ENCODE assay signal across 11 mouse cellular contexts in genomic region chr11:120312069-120312468, GRCm38 (mm10). TPM values are rescaled to one million over a fixed set of nuclear protein-coding genes. Genes with fewer than 3 reads are reported as not detected.
DNase-seq lines count a peak whose midpoint lies in the region; ATAC-seq and TF ChIP-seq lines count a peak whose summit lies in the region.
"Had no signal": no experiment of that assay in that cellular context is flagged by ENCODE, and none has a peak within 500 bp of the region (broad histone marks: within the 10 kb centered on the region; RNA-seq: fewer than 3 reads in every experiment).

No protein-coding gene starts in this region.

- no peaks in the 10 kb centered on the region for H3K27me3 ChIP-seq in heart, embryonic 13.5 days (replicated peaks)
- H3K27me3 ChIP-seq in limb, embryonic 13.5 days = 0 out of 2 replicates have a peak, but pooled peaks cover under 1% of the 10 kb centered on the region
- no peaks in the 10 kb centered on the region for H3K27me3 ChIP-seq in stomach, postnatal 0 days (ENCODE audit: control insufficient read depth, insufficient read depth, low read length)

- peak overlapping the region; percentile 95 for H3K27ac ChIP-seq in heart, embryonic 13.5 days (replicated peaks)
- no peak overlapping the region; the same call in 1 of the 2 replicates for H3K27ac ChIP-seq in limb, embryonic 13.5 days
- no peak overlapping the region for H3K27ac ChIP-seq in stomach, postnatal 0 days (replicated peaks)

- peak overlapping the region; percentile 88; the same call in 1 of the 2 replicates for H3K9ac ChIP-seq in heart, embryonic 13.5 days
- no peak overlapping the region for H3K9ac ChIP-seq in limb, embryonic 13.5 days
- H3K9ac ChIP-seq in stomach, postnatal 0 days (ENCODE audit: low read length) = no peak overlapping the region

- no peak for TF ChIP-seq CTCF in stomach, postnatal 0 days (IDR thresholded peaks at IDR 0.05; ENCODE audit: low read depth)

- H3K36me3 ChIP-seq in heart, embryonic 13.5 days = no peaks in the 10 kb centered on the region
- H3K36me3 ChIP-seq in limb, embryonic 13.5 days = no peaks in the 10 kb centered on the region
- no peaks in the 10 kb centered on the region for H3K36me3 ChIP-seq in stomach, postnatal 0 days (ENCODE audit: control insufficient read depth, insufficient read depth, low read length)
- H3K36me3 ChIP-seq: G1E had no signal

- H3K4me3 ChIP-seq in heart, embryonic 13.5 days = no peak overlapping the region
- no peak overlapping the region for H3K4me3 ChIP-seq in limb, embryonic 13.5 days
- H3K4me3 ChIP-seq in stomach, postnatal 0 days (ENCODE audit: low read depth, low read length) = no peak overlapping the region

- H3K4me2 ChIP-seq in heart, embryonic 13.5 days = 0 out of 2 replicates have a peak overlapping the region, but pooled peaks have one; percentile 84
- 0 out of 2 replicates have a peak overlapping the region, but pooled peaks have one; percentile 77 for H3K4me2 ChIP-seq in limb, embryonic 13.5 days (replicated peaks)
- H3K4me2 ChIP-seq in stomach, postnatal 0 days (replicated peaks; ENCODE audit: low read depth) = no peak overlapping the region

- H3K9me3 ChIP-seq in heart, embryonic 13.5 days = no peaks in the 10 kb centered on the region
- no peaks in the 10 kb centered on the region for H3K9me3 ChIP-seq in limb, embryonic 13.5 days
- H3K9me3 ChIP-seq in stomach, postnatal 0 days (ENCODE audit: control insufficient read depth, low read length) = no peaks in the 10 kb centered on the region
- H3K9me3 ChIP-seq: G1E had no signal

- WGBS in heart, embryonic 13.5 days = 84% methylated on average over 6 of the region's 6 CpGs
- 56% methylated on average over 6 of the region's 6 CpGs for WGBS in limb, embryonic 13.5 days
- 70% methylated on average over 6 of the region's 6 CpGs for WGBS in stomach, postnatal 0 days

- no peak for DNase-seq in heart, postnatal 4 days
- DNase-seq in right cerebral cortex, postnatal 10 days (ENCODE audit: low spot score in 2 of 2) = peak; percentile 20 to 24
- DNase-seq in right cerebral cortex, postnatal 4 days = no peak
- DNase-seq in stomach, postnatal 0 days (ENCODE audit: low spot score) = peak; percentile 12
- no peak for DNase-seq in ovary, postnatal 36 days (ENCODE audit: low spot score)
- DNase-seq in spleen, adult 18-20 months = no peak
- DNase-seq: adrenal gland, adult 2 months had no signal

- peaks cover 57% of the 10 kb centered on the region for H3K4me1 ChIP-seq in heart, embryonic 13.5 days
- peaks cover 48% of the 10 kb centered on the region for H3K4me1 ChIP-seq in limb, embryonic 13.5 days
- peaks cover 2% of the 10 kb centered on the region for H3K4me1 ChIP-seq in stomach, postnatal 0 days (replicated peaks; ENCODE audit: control insufficient read depth, insufficient read depth)

- no peak for ATAC-seq in heart, embryonic 13.5 days (ENCODE audit: extremely low read depth, insufficient number of reproducible peaks, low FRiP score, low TSS enrichment)
- ATAC-seq in limb, embryonic 13.5 days (ENCODE audit: low FRiP score, low read depth) = no peak
- no peak for ATAC-seq in stomach, postnatal 0 days (ENCODE audit: low FRiP score, low TSS enrichment)

- no peak for TF ChIP-seq EP300 in stomach, postnatal 0 days (optimal IDR thresholded peaks at IDR 0.05)

RNA-seq across cellular contexts. Expression of gene Actg1, which starts 36.3 kb away (rescaled TPM):
- polyA plus RNA-seq in heart, embryonic 13.5 days (2015; fragmentation: Nextera tagmentation; extraction: Ambion mirVana) = 1,234 and 1,290 TPM in 2 replicates
- total RNA-seq in heart, postnatal 4 days (2021) = 1,000 to 10,000 TPM in 1 of 2 experiments, 100 to 1,000 TPM in 1; 930 to 1,002 TPM
- polyA plus RNA-seq in limb, embryonic 13.5 days (2015; fragmentation: Nextera tagmentation; extraction: Ambion mirVana) = 2,628 and 2,724 TPM in 2 replicates
- polyA plus RNA-seq in stomach, postnatal 0 days (2015; fragmentation: Nextera tagmentation; extraction: Ambion mirVana) = 2,268 and 2,377 TPM in 2 replicates

RNA-seq across cellular contexts. Expression of gene Fscn2, which starts 49.3 kb away (rescaled TPM):
- 0.31 and 0.50 TPM in 2 replicates for polyA plus RNA-seq in heart, embryonic 13.5 days (2015; fragmentation: Nextera tagmentation; extraction: Ambion mirVana)
- total RNA-seq in heart, postnatal 4 days (2021) = under 1 TPM in 1 of 2 experiments, not detected in 1; 0.34 TPM
- 0.52 and 0.61 TPM in 2 replicates for polyA plus RNA-seq in limb, embryonic 13.5 days (2015; fragmentation: Nextera tagmentation; extraction: Ambion mirVana)
- 0.41 and 0.47 TPM in 2 replicates for polyA plus RNA-seq in stomach, postnatal 0 days (2015; fragmentation: Nextera tagmentation; extraction: Ambion mirVana)
- polyA plus RNA-seq: G1E; spleen, adult 2 months had no signal

Comparison
In these comparisons a context has a peak if more than half of its experiments do, and no peak if none do; other contexts are left out.
1. DNase-seq: peak in right cerebral cortex, postnatal 10 days (2 of 2) and stomach, postnatal 0 days (single experiment); none in heart, postnatal 4 days (single experiment), right cerebral cortex, postnatal 4 days (single experiment), ovary, postnatal 36 days (single experiment) and spleen, adult 18-20 months (0 of 2).